Mouse (Mus musculus) neural tube, embryonic 11.5 days (tissue): Measurements from ENCODE around the gene Sdr39u1. TPM values are rescaled to one million over a fixed set of nuclear protein-coding genes. Genes with fewer than 3 reads are reported as not detected.

Experiments used
- ATAC-seq: fragments of 200-750 bp; cut with Nextera tagmentation; 2 replicates; pipeline ENCODE4 v1.8.0; 2017; ENCODE audit warnings: moderate number of reproducible peaks, mild to moderate bottlenecking, moderate TSS enrichment, moderate library complexity; ENCODE audit not compliant: insufficient read depth, low FRiP score, low TSS enrichment
- DNase-seq: peaks from one replicate; pipeline ENCODE4 v3.0.0-alpha.2; 2015; ENCODE audit warnings: low spot score
- H3K27ac ChIP-seq: fragments of 300-500 bp; sonication (generic); 2 replicates; pipeline ENCODE4 v1.5.1; 2014; ENCODE audit warnings: low read depth, mild to moderate bottlenecking, low read length
- H3K27me3 ChIP-seq: fragments of 300-500 bp; sonication (generic); 2 replicates; pipeline ENCODE4 v1.6.1; 2014; ENCODE audit warnings: mild to moderate bottlenecking, low read length, mixed read lengths; ENCODE audit not compliant: control insufficient read depth, insufficient read depth
- H3K36me3 ChIP-seq: fragments of 300-500 bp; sonication (generic); 2 replicates; pipeline ENCODE4 v1.6.1; 2014; ENCODE audit warnings: mild to moderate bottlenecking, low read length, moderate library complexity, mixed read lengths; ENCODE audit not compliant: control insufficient read depth, insufficient read depth
- H3K4me1 ChIP-seq: fragments of 300-500 bp; sonication (generic); 2 replicates; pipeline ENCODE4 v1.6.1; 2014; ENCODE audit warnings: low read length, mixed read lengths; ENCODE audit not compliant: control insufficient read depth, insufficient read depth
- H3K4me2 ChIP-seq: fragments of 300-500 bp; sonication (generic); 2 replicates; pipeline ENCODE4 v1.6.1; 2014; ENCODE audit warnings: low read depth, mild to moderate bottlenecking, moderate library complexity
- H3K4me3 ChIP-seq: fragments of 300-500 bp; sonication (generic); 2 replicates; pipeline ENCODE4 v1.5.1; 2014; ENCODE audit warnings: low read depth, low read length
- H3K9ac ChIP-seq: fragments of 300-500 bp; sonication (generic); 2 replicates; pipeline ENCODE4 v1.6.1; 2014; ENCODE audit warnings: mild to moderate bottlenecking, low read length
- H3K9me3 ChIP-seq: fragments of 300-500 bp; sonication (generic); 2 replicates; pipeline ENCODE4 v1.6.1; 2016; ENCODE audit warnings: low read length; ENCODE audit not compliant: control insufficient read depth
- WGBS: fragments of 180-500 bp; shearing (Covaris S2); extraction: QIAGEN DNeasy Blood & Tissue Kit; methylation state at CpG from one replicate; pipeline ENCODE4 v1.1.7; 2014; 5-methylcytosine and 5-hydroxymethylcytosine counted together
- polyA plus RNA-seq: library from polyadenylated mRNA; unstranded; fragments of >200 nt; fragmentation: Nextera tagmentation; extraction: Ambion mirVana; gene quantifications from 2 replicates; pipeline ENCODE4 v1.2.1, GENCODE M21; 2014

The Sdr39u1 gene
- polyA plus RNA-seq, 1 experiment from 2014 or later: 52.6 TPM

DNA sequence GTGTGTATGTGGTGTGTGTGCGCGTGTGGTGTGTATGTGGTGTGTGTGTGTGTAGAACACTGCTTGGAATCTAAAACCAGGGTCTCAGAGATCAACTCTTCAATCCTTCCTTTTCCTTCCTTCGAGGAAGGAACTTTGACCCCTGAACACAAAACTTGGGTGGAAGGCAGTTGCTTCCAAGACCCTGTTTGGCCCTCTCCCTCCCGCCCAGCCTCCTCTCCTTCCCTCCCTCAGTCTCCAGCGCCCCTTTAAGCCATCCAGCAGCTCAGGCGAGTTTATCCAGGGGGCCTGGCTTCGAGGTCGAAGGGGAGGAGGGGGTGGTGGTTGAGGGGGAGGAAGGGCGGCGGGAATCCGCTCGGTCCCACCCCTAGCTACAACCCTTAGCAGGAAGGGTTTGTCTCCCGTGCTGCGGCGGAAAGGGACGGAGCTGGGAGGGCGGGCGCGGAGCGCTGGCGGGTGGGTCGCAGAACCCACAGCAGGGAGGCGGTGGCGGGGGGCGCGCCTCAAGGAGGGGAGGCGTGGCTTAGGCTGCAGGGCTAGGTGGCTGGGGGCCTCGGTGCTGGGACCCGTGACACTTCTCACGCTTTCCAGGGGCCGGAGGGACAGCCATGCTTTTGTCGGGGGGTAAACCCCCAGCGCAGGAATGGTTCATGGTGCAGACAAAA, 46.3 kb downstream of the Sdr39u1 start, which contains the start of gene Nynrin:
TSS of gene Nynrin (plus strand) at position 390 of the 665 bp plus-strand sequence.
- Histone ChIP-seq H3K4me2 (peak within 1 kb of the TSS; percentile 72), H3K9me3 (no peaks in the 10 kb centered on the region), H3K9ac (peak within 1 kb of the TSS; percentile 56), H3K4me1 (peaks cover 30% of the 10 kb centered on the region), H3K4me3 (peak within 1 kb of the TSS; percentile 48), H3K27me3 (no peaks in the 10 kb centered on the region), H3K36me3 (no peaks in the 10 kb centered on the region), H3K27ac (peak within 1 kb of the TSS; percentile 84)
- WGBS: 2% methylated on average over 28 of the region's 33 CpGs
- ATAC-seq: peak; percentile 89
- DNase-seq: peak; percentile 83

DNA sequence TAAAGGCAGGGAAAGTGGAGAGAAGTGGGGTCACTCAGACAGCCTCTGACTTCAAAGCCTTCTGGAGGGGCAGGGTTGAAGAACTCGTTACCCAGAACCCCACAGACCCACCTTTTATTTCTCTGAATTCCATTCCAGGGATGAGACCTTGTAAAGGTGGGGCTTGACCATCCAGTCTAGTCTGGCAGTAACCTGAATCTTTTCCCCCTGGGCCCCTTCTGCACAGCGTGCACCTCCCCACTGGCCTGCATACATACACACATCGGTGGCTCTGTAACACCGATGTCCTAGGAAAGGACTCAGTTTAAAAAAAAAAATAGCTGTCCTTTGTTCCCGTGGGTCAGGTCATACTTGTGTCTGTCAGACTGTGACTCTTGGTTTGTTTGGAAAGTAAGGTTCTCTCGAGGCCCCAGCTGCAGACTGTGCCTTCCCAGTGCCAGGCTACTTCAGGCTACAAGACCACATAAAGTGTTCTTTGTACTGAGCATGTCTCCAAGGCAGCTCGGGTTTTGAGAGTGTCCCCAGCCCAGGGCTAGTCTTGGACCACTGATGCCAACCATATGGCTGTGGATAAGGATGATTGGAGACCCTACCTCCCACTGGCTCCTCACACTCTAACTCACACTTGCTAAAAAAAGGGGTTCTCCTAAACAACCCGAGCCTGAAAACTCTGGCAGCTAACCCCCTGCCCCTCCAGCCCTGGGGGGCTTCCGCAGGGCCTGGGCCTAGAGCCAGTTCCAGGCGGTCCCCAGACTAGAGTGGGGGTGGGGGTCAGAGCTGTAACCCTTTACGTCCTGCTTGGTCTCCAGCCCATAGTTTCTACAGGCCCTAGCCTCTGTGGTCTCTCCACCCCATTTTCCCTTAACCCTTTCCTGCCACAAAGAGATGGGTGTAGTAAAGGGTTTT, 47.2 kb downstream of the Sdr39u1 start:
- peak; percentile 69 for DNase-seq
- ATAC-seq: peak; percentile 38
- 4% methylated on average over 11 of the region's 11 CpGs for WGBS

DNA sequence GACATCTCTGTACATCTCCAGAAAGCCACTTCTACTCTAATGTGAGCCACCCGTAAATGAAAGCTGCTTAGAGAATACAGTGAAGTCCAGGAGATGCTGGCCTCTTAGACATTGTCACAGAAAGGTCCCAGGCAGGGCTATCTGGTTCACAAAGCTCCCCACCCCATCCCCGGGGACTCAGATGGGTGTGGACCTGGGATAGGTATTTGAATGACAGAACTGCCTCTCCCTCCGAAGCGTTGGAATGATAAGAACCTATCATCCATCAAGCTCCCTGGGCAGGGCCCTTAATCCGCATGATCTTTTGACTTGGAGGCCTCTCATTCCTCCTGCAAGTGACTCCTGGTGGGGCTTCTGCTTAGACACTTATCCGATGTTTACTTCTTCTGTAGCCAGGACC, 49.2 kb downstream of the Sdr39u1 start:
- H3K9ac ChIP-seq: no peak overlapping the region
- H3K4me1 ChIP-seq: peaks cover 23% of the 10 kb centered on the region
- no peaks in the 10 kb centered on the region for H3K27me3 ChIP-seq
- H3K4me3 ChIP-seq: no peak overlapping the region
- 70% methylated on average over 6 of the region's 6 CpGs for WGBS
- DNase-seq (no peak), ATAC-seq (no peak)
- no peaks in the 10 kb centered on the region for H3K36me3 ChIP-seq
- H3K4me2 ChIP-seq: no peak overlapping the region
- no peaks in the 10 kb centered on the region for H3K9me3 ChIP-seq
- no peak overlapping the region for H3K27ac ChIP-seq

More for the DNA sequence above, 47.2 kb downstream of the Sdr39u1 start:
- Histone ChIP-seq H3K36me3 (no peaks in the 10 kb centered on the region), H3K27me3 (no peaks in the 10 kb centered on the region), H3K4me2 (peak overlapping the region; percentile 72), H3K27ac (peak overlapping the region; percentile 84), H3K9me3 (no peaks in the 10 kb centered on the region), H3K4me1 (peaks cover 30% of the 10 kb centered on the region), H3K9ac (peak overlapping the region; percentile 56), H3K4me3 (no peak overlapping the region; the same call in 1 of the 2 replicates)

Other genes with a start within 250 kb of the Sdr39u1 start
- 65.5 and 65.7 TPM in 2 replicates for gene Mdp1, start 239.8 kb downstream of the Sdr39u1 start, polyA plus RNA-seq
- 53.1 and 66.7 TPM in 2 replicates for gene Gmpr2, start 228.4 kb downstream of the Sdr39u1 start, polyA plus RNA-seq
- 573 and 583 TPM in 2 replicates for gene Nedd8, start 228.2 kb downstream of the Sdr39u1 start, polyA plus RNA-seq
- gene Tinf2, start 218.5 kb downstream of the Sdr39u1 start, polyA plus RNA-seq: 50.7 and 61.2 TPM in 2 replicates
- gene Tgm1, start 186.4 kb downstream of the Sdr39u1 start, polyA plus RNA-seq: 0.37 and 0.57 TPM in 2 replicates
- 26.5 and 29.3 TPM in 2 replicates for gene Rabggta, start 178.0 kb downstream of the Sdr39u1 start, polyA plus RNA-seq
- 68.6 and 76.8 TPM in 2 replicates for gene Dhrs1, start 154.6 kb downstream of the Sdr39u1 start, polyA plus RNA-seq
- gene Nop9, start 154.6 kb downstream of the Sdr39u1 start, polyA plus RNA-seq: 51.9 and 53.8 TPM in 2 replicates
- gene Cideb, start 141.8 kb downstream of the Sdr39u1 start, polyA plus RNA-seq: 0.32 TPM in 1 of 2 replicates, not detected in the other
- 0.20 and 0.52 TPM in 2 replicates for gene Ltb4r2, start 138.9 kb downstream of the Sdr39u1 start, polyA plus RNA-seq
- gene Ltb4r1, start 134.3 kb downstream of the Sdr39u1 start, polyA plus RNA-seq: 0.18 and 0.27 TPM in 2 replicates
- 8.9 and 9.0 TPM in 2 replicates for gene Adcy4, start 116.2 kb downstream of the Sdr39u1 start, polyA plus RNA-seq
- gene Ripk3, start 111.4 kb downstream of the Sdr39u1 start, polyA plus RNA-seq: 14.2 and 16.6 TPM in 2 replicates
- 25.9 and 33.7 TPM in 2 replicates for gene Nfatc4, start 77.1 kb downstream of the Sdr39u1 start, polyA plus RNA-seq
- gene Nynrin, start 46.3 kb downstream of the Sdr39u1 start, polyA plus RNA-seq: 15.1 and 16.0 TPM in 2 replicates
- gene Cbln3, start 15.9 kb downstream of the Sdr39u1 start, polyA plus RNA-seq: 0.13 and 0.22 TPM in 2 replicates
- gene Khnyn, start 15.3 kb downstream of the Sdr39u1 start, polyA plus RNA-seq: 11.8 and 13.0 TPM in 2 replicates
- not detected in 2 replicates for gene Cma1, start 44.4 kb upstream of the Sdr39u1 start, polyA plus RNA-seq
- not detected in 2 replicates for gene Cma2, start 50.7 kb upstream of the Sdr39u1 start, polyA plus RNA-seq
- gene Mcpt1, start 117.7 kb upstream of the Sdr39u1 start, polyA plus RNA-seq: not detected in 2 replicates
- not detected in 2 replicates for gene Mcpt9, start 130.2 kb upstream of the Sdr39u1 start, polyA plus RNA-seq
- not detected in 2 replicates for gene Mcpt2, start 141.7 kb upstream of the Sdr39u1 start, polyA plus RNA-seq
- not detected in 2 replicates for gene Mcpt4, start 162.0 kb upstream of the Sdr39u1 start, polyA plus RNA-seq
- not detected in 2 replicates for gene Mcpt8, start 185.0 kb upstream of the Sdr39u1 start, polyA plus RNA-seq
- gene Ctsg, start 202.3 kb upstream of the Sdr39u1 start, polyA plus RNA-seq: not detected in 2 replicates
- gene Gzme, start 220.3 kb upstream of the Sdr39u1 start, polyA plus RNA-seq: not detected in 2 replicates
- gene Gzmd, start 232.3 kb upstream of the Sdr39u1 start, polyA plus RNA-seq: not detected in 2 replicates